Mouse (Mus musculus) midbrain, postnatal 0 days (tissue): Measurements from ENCODE around the gene Usp9x. TPM values are rescaled to one million over a fixed set of nuclear protein-coding genes. Genes with fewer than 3 reads are reported as not detected.

Experiments used
- ATAC-seq: fragments of 200-750 bp; cut with Nextera tagmentation; 2 replicates; pipeline ENCODE4 v1.8.0; 2017; ENCODE audit warnings: moderate number of reproducible peaks, mild to moderate bottlenecking, moderate TSS enrichment, moderate library complexity; ENCODE audit not compliant: low FRiP score
- DNase-seq: peaks from one replicate; pipeline ENCODE4 v3.0.0-alpha.2; 2015; ENCODE audit warnings: low spot score
- H3K27ac ChIP-seq: fragments of 300-500 bp; sonication (generic); 2 replicates; pipeline ENCODE4 v1.5.1; 2014; ENCODE audit warnings: low read depth, mild to moderate bottlenecking, low read length, mixed read lengths
- H3K27me3 ChIP-seq: fragments of 300-500 bp; sonication (generic); 2 replicates; pipeline ENCODE4 v1.6.1; 2014; ENCODE audit warnings: low read length, control low read depth, mixed read lengths; ENCODE audit not compliant: insufficient read depth
- H3K36me3 ChIP-seq: fragments of 300-500 bp; sonication (generic); 2 replicates; pipeline ENCODE4 v1.6.1; 2014; ENCODE audit warnings: low read length, control low read depth, mixed read lengths; ENCODE audit not compliant: insufficient read depth
- H3K4me1 ChIP-seq: fragments of 300-500 bp; sonication (generic); 2 replicates; pipeline ENCODE4 v1.6.1; 2014; ENCODE audit warnings: mild to moderate bottlenecking, control low read depth, antibody characterized with exemption, low read length, mixed read lengths; ENCODE audit not compliant: insufficient read depth
- H3K4me2 ChIP-seq: fragments of 300-500 bp; sonication (generic); 2 replicates; pipeline ENCODE4 v1.6.1; 2014; ENCODE audit warnings: low read depth, mild to moderate bottlenecking, low read length, mixed read lengths; ENCODE audit not compliant: poor library complexity, severe bottlenecking
- H3K4me3 ChIP-seq: fragments of 300-500 bp; sonication (generic); 2 replicates; pipeline ENCODE4 v1.5.1; 2014; ENCODE audit warnings: low read depth, mild to moderate bottlenecking, low read length, moderate library complexity
- H3K9ac ChIP-seq: fragments of 300-500 bp; sonication (generic); replicated peaks from 2 replicates; pipeline ENCODE4 v1.6.1; 2014; ENCODE audit warnings: mild to moderate bottlenecking, low read length, moderate library complexity, mixed read lengths; ENCODE audit not compliant: poor library complexity, severe bottlenecking
- H3K9me3 ChIP-seq: fragments of 300-500 bp; sonication (generic); 2 replicates; pipeline ENCODE4 v1.6.1; 2016; ENCODE audit warnings: low read length, control low read depth
- CTCF ChIP-seq: IDR thresholded peaks from 2 replicates; pipeline ENCODE4 v1.5.1; 2016; ENCODE audit warnings: antibody characterized with exemption, mild to moderate bottlenecking
- WGBS: fragments of 180-500 bp; shearing (Covaris S2); extraction: QIAGEN DNeasy Blood & Tissue Kit; methylation state at CpG from one replicate; pipeline ENCODE4 v1.1.7; 2014; 5-methylcytosine and 5-hydroxymethylcytosine counted together
- polyA plus RNA-seq: library from polyadenylated mRNA; unstranded; fragments of >200 nt; fragmentation: Nextera tagmentation; extraction: Ambion mirVana; gene quantifications from 2 replicates; pipeline ENCODE4 v1.2.1, GENCODE M21; 2015
- total RNA-seq: library from RNA; depleted of rRNA; stranded (reverse); fragments of >200 nt; gene quantifications from 2 replicates; pipeline ENCODE4 v1.2.3, GENCODE M21; 2014; rRNA removed

The Usp9x gene
- total and polyA plus RNA-seq, 2 experiments from 2014 or later = 28.4 to 289 TPM

GRCm38 (mm10) chrX:13207512-13208341 is 136.4 kb downstream of the Usp9x start:
- Histone ChIP-seq H3K27me3 (no peaks in the 10 kb centered on the region), H3K4me2 (peak overlapping the region; percentile 39), H3K4me3 (peak overlapping the region; percentile 20; the same call in 1 of the 2 replicates), H3K9ac (no peak overlapping the region), H3K27ac (peak overlapping the region; percentile 44; the same call in 1 of the 2 replicates), H3K36me3 (no peaks in the 10 kb centered on the region), H3K4me1 (no peaks in the 10 kb centered on the region), H3K9me3 (no peaks in the 10 kb centered on the region)
- ATAC-seq (peak; percentile 93), DNase-seq (peak; percentile 91)
- peak; percentile 97 for TF ChIP-seq CTCF
- WGBS = 22% methylated on average over 22 of the region's 23 CpGs

- no peak for DNase-seq
- Histone ChIP-seq H3K9me3 (no peaks in the 10 kb centered on the region), H3K27ac (peak overlapping the region; percentile 44), H3K36me3 (no peaks in the 10 kb centered on the region), H3K4me3 (peak overlapping the region; percentile 20; the same call in 1 of the 2 replicates), H3K4me2 (peak overlapping the region; percentile 39), H3K4me1 (no peaks in the 10 kb centered on the region), H3K9ac (0 out of 2 replicates have a peak overlapping the region, but pooled peaks have one; percentile 26), H3K27me3 (no peaks in the 10 kb centered on the region)
- ATAC-seq = peak; percentile 59
- 29% methylated on average over 6 of the region's 6 CpGs for WGBS
- no peak for TF ChIP-seq CTCF
Observed at GRCm38 (mm10) chrX:13208404-13208803, 137.1 kb downstream of the Usp9x start.

DNA sequence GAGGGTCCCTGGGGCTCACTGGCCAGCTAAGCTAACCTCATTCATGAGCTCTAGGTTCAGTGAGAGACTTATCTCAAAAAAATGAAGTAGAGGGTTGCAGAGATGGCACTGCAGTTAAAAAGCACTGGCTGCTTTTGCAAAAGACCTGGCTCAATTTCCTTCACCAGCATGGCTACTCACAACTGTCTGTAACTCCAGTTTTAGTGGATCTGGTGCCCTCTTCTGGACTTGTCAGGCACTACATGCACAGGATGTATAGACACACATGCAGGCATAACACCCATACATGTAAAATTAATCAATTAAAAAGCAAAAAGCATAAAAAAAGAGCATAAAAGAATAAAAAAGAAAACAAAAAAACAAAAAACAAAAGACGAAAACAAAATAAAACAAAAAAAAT is 143.0 kb downstream of the Usp9x start:
- Histone ChIP-seq H3K36me3 (no peaks in the 10 kb centered on the region), H3K9ac (no peak overlapping the region), H3K9me3 (no peaks in the 10 kb centered on the region), H3K4me3 (no peak overlapping the region), H3K4me2 (no peak overlapping the region), H3K4me1 (no peaks in the 10 kb centered on the region), H3K27ac (no peak overlapping the region), H3K27me3 (peaks cover 3% of the 10 kb centered on the region; the same call in 1 of the 2 replicates)
- WGBS = 62% methylated on average over 1 of the region's 1 CpGs
- DNase-seq (no peak), ATAC-seq (no peak)
- peak; percentile 37; the same call in 1 of the 2 replicates for TF ChIP-seq CTCF

Other genes starting within 250 kb of the Usp9x start
- gene Ddx3x, start 209.5 kb downstream of the Usp9x start, total RNA-seq = 120 and 161 TPM in 2 replicates
- 80.6 and 109 TPM in 2 replicates for gene Ddx3x, start 209.5 kb downstream of the Usp9x start, polyA plus RNA-seq